Mouse (Mus musculus): ENCODE measurements around the gene Chmp2b.

Gene Chmp2b

GRCm38 (mm10) chr16:65526695-65527094 lies 35.8 kb downstream of the Chmp2b start:
- no peak for DNase-seq (ENCODE audit: low read depth, low spot score)

DNA sequence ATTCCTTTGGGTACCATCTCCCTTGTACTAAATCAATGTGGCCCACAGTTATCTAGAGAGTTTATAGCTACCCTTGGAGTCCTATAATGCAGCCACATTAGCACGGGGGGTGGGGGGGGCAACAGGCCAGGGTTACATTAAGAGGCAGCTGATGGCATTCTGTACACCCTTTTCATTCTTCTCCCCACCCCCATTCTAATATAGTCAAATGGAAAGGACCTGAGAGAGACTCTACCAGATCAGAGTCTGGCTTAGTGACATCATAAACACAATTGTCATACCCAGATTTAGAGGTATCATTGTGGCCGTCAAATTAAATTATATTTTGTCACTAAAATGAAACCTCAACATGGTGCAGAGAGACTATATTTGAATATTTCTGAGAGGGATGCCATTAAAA lies 36.5 kb downstream of the Chmp2b start:
- no peak for DNase-seq (ENCODE audit: low read depth, low spot score)

- no peak for DNase-seq (ENCODE audit: low read depth, low spot score)
Measured at GRCm38 (mm10) chr16:65520211-65520610, 42.3 kb downstream of the Chmp2b start, which contains the start of gene Pou1f1. Pou1f1 (plus strand) TSS chr16:65520511.

DNA sequence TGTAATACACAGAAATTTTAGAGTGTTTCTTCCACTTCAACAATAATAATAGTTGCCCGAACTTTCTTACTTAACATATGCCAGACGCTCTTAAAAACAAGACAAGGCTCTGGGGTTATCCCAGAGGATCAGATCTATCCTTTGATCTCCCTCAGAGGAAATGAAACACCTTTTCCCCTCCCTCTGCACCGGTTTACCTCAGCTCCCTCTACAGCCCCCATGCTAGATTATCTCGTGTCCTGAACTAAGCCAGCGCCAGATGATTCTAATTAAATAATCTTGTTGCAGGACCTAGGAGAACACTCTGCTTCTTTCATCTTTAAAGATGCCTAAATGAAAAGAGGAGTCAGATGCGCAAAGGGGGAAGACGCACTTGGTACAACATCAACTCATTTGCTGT lies 48.3 kb downstream of the Chmp2b start:
- no peak for DNase-seq (ENCODE audit: low read depth, low spot score)

GRCm38 (mm10) chr16:65497049-65497448 lies 65.5 kb downstream of the Chmp2b start:
- DNase-seq (ENCODE audit: low read depth, low spot score): peak; percentile 79

DNA sequence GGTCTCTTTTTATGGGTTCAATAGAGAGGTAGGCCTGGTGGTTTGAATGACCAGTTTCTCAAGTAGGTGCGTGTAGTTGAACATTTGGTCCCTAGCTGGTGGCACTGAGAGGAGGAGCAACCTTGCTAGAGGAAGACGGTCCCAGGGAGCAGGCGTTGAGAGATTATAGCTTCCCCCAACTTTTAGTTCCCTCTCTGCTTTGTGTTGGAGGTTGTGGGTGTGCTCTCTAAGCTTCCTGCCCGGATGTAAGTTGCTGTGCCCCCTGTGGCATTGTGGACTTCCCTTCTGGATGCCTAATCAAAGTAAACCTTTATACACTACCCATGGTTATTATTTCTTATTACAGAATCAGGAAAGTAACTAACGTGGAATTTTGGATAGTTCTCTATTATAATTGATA lies 66.5 kb downstream of the Chmp2b start:
- DNase-seq (ENCODE audit: low read depth, low spot score): no peak

All from 3T3-L1 (cell line).